Mouse (Mus musculus) stomach, embryonic 14.5 days (tissue): ENCODE data around the gene Xntrpc. TPM values are rescaled to one million over a fixed set of nuclear protein-coding genes. Genes with fewer than 3 reads are reported as not detected.

Experiments used
- ATAC-seq: fragments of 200-750 bp; cut with Nextera tagmentation; 2 replicates; pipeline ENCODE4 v1.8.0; 2017; ENCODE audit warnings: low read depth, moderate TSS enrichment; ENCODE audit not compliant: insufficient number of reproducible peaks, insufficient read depth, low FRiP score
- H3K27ac ChIP-seq: fragments of 300-500 bp; sonication (generic); 2 replicates; pipeline ENCODE4 v1.5.1; 2014; ENCODE audit warnings: mild to moderate bottlenecking, low read length, moderate library complexity, mixed read lengths
- H3K27me3 ChIP-seq: fragments of 300-500 bp; sonication (generic); 2 replicates; pipeline ENCODE4 v1.6.1; 2014; ENCODE audit warnings: low read length, control low read depth, mixed read lengths; ENCODE audit not compliant: control insufficient read depth, insufficient read depth
- H3K36me3 ChIP-seq: fragments of 300-500 bp; sonication (generic); 2 replicates; pipeline ENCODE4 v1.6.1; 2014; ENCODE audit warnings: mild to moderate bottlenecking, control low read depth, low read length, moderate library complexity, mixed read lengths; ENCODE audit not compliant: control insufficient read depth, insufficient read depth
- H3K4me1 ChIP-seq: fragments of 300-500 bp; sonication (generic); 2 replicates; pipeline ENCODE4 v1.6.1; 2014; ENCODE audit warnings: low read length, control low read depth, mixed read lengths; ENCODE audit not compliant: control insufficient read depth, insufficient read depth
- H3K4me2 ChIP-seq: fragments of 300-500 bp; sonication (generic); replicated peaks from 2 replicates; pipeline ENCODE4 v1.6.1; 2014; ENCODE audit warnings: low read depth, low read length, control low read depth
- H3K4me3 ChIP-seq: fragments of 300-500 bp; sonication (generic); 2 replicates; pipeline ENCODE4 v1.5.1; 2014; ENCODE audit warnings: low read depth, low read length, control low read depth
- H3K9ac ChIP-seq: fragments of 300-500 bp; sonication (generic); replicated peaks from 2 replicates; pipeline ENCODE4 v1.6.1; 2014; ENCODE audit warnings: low read depth, mild to moderate bottlenecking, control low read depth, low read length, moderate library complexity, mixed read lengths
- H3K9me3 ChIP-seq: fragments of 300-500 bp; sonication (generic); 2 replicates; pipeline ENCODE4 v1.6.1; 2016; ENCODE audit warnings: low read depth, low read length, control low read depth; ENCODE audit not compliant: control insufficient read depth
- WGBS: fragments of 180-500 bp; shearing (Covaris S2); extraction: QIAGEN DNeasy Blood & Tissue Kit; methylation state at CpG from one replicate; pipeline ENCODE4 v1.1.7; 2014; 5-methylcytosine and 5-hydroxymethylcytosine counted together
- polyA plus RNA-seq: library from polyadenylated mRNA; unstranded; fragments of >200 nt; fragmentation: Nextera tagmentation; extraction: Ambion mirVana; gene quantifications from 2 replicates; pipeline ENCODE4 v1.2.1, GENCODE M21; 2014

The Xntrpc gene
- polyA plus RNA-seq, 1 experiment from 2014 or later, result 1.8 TPM

DNA sequence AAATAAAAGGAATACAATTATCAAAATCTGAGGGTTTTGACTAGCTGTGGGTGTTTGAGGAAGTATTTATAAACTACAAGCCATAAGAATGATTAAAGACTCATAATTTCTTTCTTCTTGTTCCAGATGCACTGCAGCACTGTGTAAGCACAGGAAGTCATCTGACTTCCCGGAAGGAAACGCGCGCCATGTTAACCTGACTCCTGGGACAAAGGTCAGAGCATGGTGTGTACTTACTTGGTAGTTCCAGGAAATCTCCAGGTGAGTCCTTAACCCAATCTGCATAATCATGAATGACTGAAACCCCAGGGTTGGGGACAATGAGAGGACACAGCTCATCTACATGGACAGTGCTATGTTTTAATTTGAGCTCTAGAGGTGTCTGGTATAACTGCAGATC lies 66.9 kb downstream of the Xntrpc start:
- WGBS, result 84% methylated on average over 4 of the region's 4 CpGs
- no peaks in the 10 kb centered on the region for H3K4me1 ChIP-seq

DNA sequence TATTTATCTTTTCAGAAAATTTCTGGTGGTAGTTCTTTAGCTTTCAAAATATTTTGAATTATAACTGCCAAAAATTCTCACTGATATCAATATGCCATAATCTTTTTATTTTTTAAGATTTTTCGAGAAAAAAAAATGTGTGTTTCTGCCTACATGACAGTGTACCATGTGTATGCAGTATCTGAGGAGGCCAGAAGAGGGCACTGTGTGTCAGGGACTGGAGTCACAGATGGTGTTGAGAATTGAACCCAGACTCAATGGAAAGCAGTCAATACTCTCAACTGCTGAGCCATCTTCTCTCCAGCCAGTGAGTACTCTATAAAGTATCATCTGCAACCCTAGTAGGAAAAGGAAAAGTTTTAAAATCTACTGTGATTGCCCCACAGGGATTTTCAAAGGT lies 72.0 kb downstream of the Xntrpc start:
- Histone ChIP-seq H3K9me3 (no peaks in the 10 kb centered on the region), H3K27ac (no peak overlapping the region), H3K36me3 (peaks cover 62% of the 10 kb centered on the region), H3K27me3 (no peaks in the 10 kb centered on the region), H3K4me2 (no peak overlapping the region), H3K4me1 (no peaks in the 10 kb centered on the region), H3K9ac (no peak overlapping the region), H3K4me3 (no peak overlapping the region)
- WGBS, result 85% methylated on average over 1 of the region's 1 CpGs
- ATAC-seq, result no peak

More for the DNA sequence above, 66.9 kb downstream of the Xntrpc start:
- Histone ChIP-seq H3K36me3 (peaks cover 71% of the 10 kb centered on the region), H3K9me3 (no peaks in the 10 kb centered on the region), H3K4me3 (no peak overlapping the region), H3K9ac (no peak overlapping the region), H3K4me2 (no peak overlapping the region), H3K27ac (no peak overlapping the region), H3K27me3 (no peaks in the 10 kb centered on the region)
- no peak for ATAC-seq

DNA sequence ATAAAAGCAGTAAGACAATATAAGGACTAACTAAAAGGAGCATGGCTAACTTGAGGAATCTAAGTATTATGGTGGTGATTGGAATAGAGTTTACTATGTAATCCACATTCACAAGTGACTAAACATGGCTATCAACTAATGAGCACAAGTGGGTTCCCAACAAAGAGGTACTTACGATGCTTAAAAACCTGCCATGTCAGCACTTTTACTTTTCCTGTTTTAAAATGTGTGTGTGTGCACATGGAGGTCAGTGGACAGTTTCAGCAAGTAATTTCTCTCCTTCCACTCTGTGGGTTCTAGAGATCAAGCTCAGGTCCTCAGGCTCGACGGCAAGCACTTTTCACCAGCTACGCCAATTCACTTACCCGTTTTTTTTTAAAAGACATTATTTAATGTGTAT lies 72.4 kb downstream of the Xntrpc start:
- no peaks in the 10 kb centered on the region for H3K9me3 ChIP-seq
- no peaks in the 10 kb centered on the region for H3K27me3 ChIP-seq
- H3K27ac ChIP-seq, result no peak overlapping the region
- no peak overlapping the region for H3K4me2 ChIP-seq
- H3K4me1 ChIP-seq, result no peaks in the 10 kb centered on the region
- WGBS, result 95% methylated on average over 5 of the region's 5 CpGs
- ATAC-seq, result no peak
- no peak overlapping the region for H3K4me3 ChIP-seq
- H3K36me3 ChIP-seq, result peaks cover 58% of the 10 kb centered on the region
- H3K9ac ChIP-seq, result no peak overlapping the region

Other genes starting within 250 kb of the Xntrpc start
- 9.9 and 11.9 TPM in 2 replicates for gene Phox2a, start 247.4 kb upstream of the Xntrpc start, polyA plus RNA-seq
- gene Inppl1, start 227.5 kb upstream of the Xntrpc start, polyA plus RNA-seq, result 20.5 and 21.6 TPM in 2 replicates
- gene Folr2, start 208.5 kb upstream of the Xntrpc start, polyA plus RNA-seq, result 1.6 and 3.4 TPM in 2 replicates
- gene Anapc15, start 202.0 kb upstream of the Xntrpc start, polyA plus RNA-seq, result 72.0 and 74.3 TPM in 2 replicates
- gene Folr1, start 194.9 kb upstream of the Xntrpc start, polyA plus RNA-seq, result 1.1 and 1.9 TPM in 2 replicates
- gene Lamtor1, start 159.8 kb upstream of the Xntrpc start, polyA plus RNA-seq, result 148 and 159 TPM in 2 replicates
- 0.13 and 0.74 TPM in 2 replicates for gene Tomt, start 159.4 kb upstream of the Xntrpc start, polyA plus RNA-seq
- 8.7 and 11.6 TPM in 2 replicates for gene Lrrc51, start 131.8 kb upstream of the Xntrpc start, polyA plus RNA-seq
- 99.7 and 102 TPM in 2 replicates for gene Numa1, start 131.6 kb upstream of the Xntrpc start, polyA plus RNA-seq
- gene Il18bp, start 47.0 kb upstream of the Xntrpc start, polyA plus RNA-seq, result 3.1 and 3.6 TPM in 2 replicates
- 24.7 and 26.1 TPM in 2 replicates for gene Rnf121, start 244 bp upstream of the Xntrpc start, polyA plus RNA-seq
- gene Xndc1, start 202 bp upstream of the Xntrpc start, polyA plus RNA-seq, result 26.3 and 27.5 TPM in 2 replicates
- gene Trpc2, start 17.4 kb downstream of the Xntrpc start, polyA plus RNA-seq, result not detected in 2 replicates
- gene Art1, start 36.0 kb downstream of the Xntrpc start, polyA plus RNA-seq, result 0.41 and 1.1 TPM in 2 replicates
- gene Art5, start 43.8 kb downstream of the Xntrpc start, polyA plus RNA-seq, result 0.22 and 0.88 TPM in 2 replicates
- 0.10 TPM in 1 of 2 replicates, not detected in the other for gene Chrna10, start 51.1 kb downstream of the Xntrpc start, polyA plus RNA-seq
- gene Nup98, start 144.5 kb downstream of the Xntrpc start, polyA plus RNA-seq, result 51.6 and 53.5 TPM in 2 replicates
- 99.0 and 103 TPM in 2 replicates for gene Pgap2, start 144.5 kb downstream of the Xntrpc start, polyA plus RNA-seq
- 61.6 and 65.1 TPM in 2 replicates for gene Rhog, start 190.3 kb downstream of the Xntrpc start, polyA plus RNA-seq
- gene Stim1, start 202.1 kb downstream of the Xntrpc start, polyA plus RNA-seq, result 24.9 and 25.6 TPM in 2 replicates